11 mouse cellular contexts compared by ENCODE assay signal in the genomic region with DNA sequence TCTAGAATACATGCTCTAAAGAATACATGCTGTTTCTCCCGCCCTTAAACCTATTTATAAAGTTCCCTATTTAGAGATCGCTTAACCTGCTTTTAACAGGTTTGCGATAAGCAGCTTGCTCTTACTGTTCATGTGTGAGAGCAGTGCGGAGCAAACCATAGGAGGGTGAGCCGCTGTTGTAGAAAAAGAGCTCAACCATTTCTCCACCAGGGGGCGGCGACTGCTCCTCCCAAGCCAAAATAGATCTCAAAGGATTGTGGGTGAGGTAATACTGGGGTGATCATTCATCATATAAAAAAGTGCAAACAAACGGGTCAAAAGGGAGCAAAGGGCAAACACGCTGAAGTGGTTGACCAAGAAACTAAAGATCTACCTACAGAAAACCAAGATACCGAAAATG. TPM values are rescaled to one million over a fixed set of nuclear protein-coding genes. Genes with fewer than 3 reads are reported as not detected.
DNase-seq lines count a peak whose midpoint lies in the region; ATAC-seq and TF ChIP-seq lines count a peak whose summit lies in the region.
"Had no signal": no experiment of that assay in that cellular context is flagged by ENCODE, and none has a peak within 500 bp of the region (broad histone marks: within the 10 kb centered on the region; RNA-seq: fewer than 3 reads in every experiment).

No protein-coding gene starts in this region.

- DNase-seq in cerebellum, postnatal 14 days, result peak; percentile 15 to 41
- DNase-seq in cerebellum, adult 18-20 months, result no peak
- DNase-seq in liver, postnatal 0 days, result peak; percentile 17
- DNase-seq in liver, embryonic 11.5 days (ENCODE audit: low spot score), result no peak
- peak; percentile 60 for DNase-seq in ZHBTc4 (ENCODE audit: low read depth, low spot score)
- DNase-seq in natural killer cell, adult 2 months (ENCODE audit: low spot score in 2 of 2), result peak; percentile 1 to 13
- no peak for DNase-seq in heart, adult 8-10 months (ENCODE audit: low spot score)
- no peak for DNase-seq in urinary bladder, postnatal 25 days (ENCODE audit: low spot score)
- DNase-seq: midbrain, embryonic 14.5 days had no signal

- H3K27ac ChIP-seq in liver, postnatal 0 days (ENCODE audit: low read depth), result no peak overlapping the region
- no peak overlapping the region for H3K27ac ChIP-seq in liver, embryonic 11.5 days (ENCODE audit: low read depth, low read length)
- H3K27ac ChIP-seq: limb, embryonic 12.5 days had no signal

- no peaks in the 10 kb centered on the region for H3K27me3 ChIP-seq in liver, postnatal 0 days (ENCODE audit: insufficient read depth, low read length)
- H3K27me3 ChIP-seq in liver, embryonic 11.5 days (replicated peaks; ENCODE audit: control insufficient read depth, insufficient read depth, low read length), result no peaks in the 10 kb centered on the region
- H3K27me3 ChIP-seq: limb, embryonic 12.5 days had no signal

- no peak overlapping the region for H3K9ac ChIP-seq in liver, postnatal 0 days (replicated peaks)
- H3K9ac ChIP-seq in liver, embryonic 11.5 days (ENCODE audit: low read depth, low read length), result no peak overlapping the region
- H3K9ac ChIP-seq: limb, embryonic 12.5 days had no signal

- 0 out of 2 replicates have a peak, but pooled peaks cover 5% of the 10 kb centered on the region for H3K36me3 ChIP-seq in liver, postnatal 0 days (replicated peaks; ENCODE audit: insufficient read depth, low read length)
- H3K36me3 ChIP-seq in liver, embryonic 11.5 days (ENCODE audit: control insufficient read depth, insufficient read depth, low read length), result no peaks in the 10 kb centered on the region

- no peak for ATAC-seq in liver, postnatal 0 days
- ATAC-seq in liver, embryonic 11.5 days (replicated peaks; ENCODE audit: low FRiP score), result no peak

- peak; percentile 46 for TF ChIP-seq CTCF in liver, postnatal 0 days (IDR thresholded peaks at IDR 0.05; ENCODE audit: low read depth)

- no peaks in the 10 kb centered on the region for H3K9me3 ChIP-seq in liver, postnatal 0 days (ENCODE audit: low read length)
- no peaks in the 10 kb centered on the region for H3K9me3 ChIP-seq in liver, embryonic 11.5 days (ENCODE audit: control insufficient read depth, low read length)
- H3K9me3 ChIP-seq: limb, embryonic 12.5 days had no signal

- no peak for TF ChIP-seq EP300 in liver, postnatal 0 days (IDR thresholded peaks at IDR 0.05; ENCODE audit: low read depth)

- H3K4me1 ChIP-seq in liver, postnatal 0 days (ENCODE audit: insufficient read depth), result no peaks in the 10 kb centered on the region
- no peaks in the 10 kb centered on the region for H3K4me1 ChIP-seq in liver, embryonic 11.5 days (replicated peaks; ENCODE audit: control insufficient read depth, insufficient read depth, low read length)
- H3K4me1 ChIP-seq: limb, embryonic 12.5 days had no signal

- no peak overlapping the region for H3K4me2 ChIP-seq in liver, postnatal 0 days (ENCODE audit: low read depth, low read length)
- no peak overlapping the region for H3K4me2 ChIP-seq in liver, embryonic 11.5 days
- H3K4me2 ChIP-seq: limb, embryonic 12.5 days had no signal

- 77% methylated on average over 10 of the region's 10 CpGs for WGBS in liver, postnatal 0 days (ENCODE audit: insufficient replicate concordance)
- 73% methylated on average over 10 of the region's 10 CpGs for WGBS in liver, embryonic 11.5 days

- H3K4me3 ChIP-seq in liver, postnatal 0 days (ENCODE audit: low read depth, low read length), result no peak overlapping the region
- no peak overlapping the region for H3K4me3 ChIP-seq in liver, embryonic 11.5 days (ENCODE audit: low read depth, low read length)
- H3K4me3 ChIP-seq: limb, embryonic 12.5 days had no signal

RNA-seq across cellular contexts. Expression of a gene that starts 5.0 kb away (rescaled TPM):
- 0.62 and 0.75 TPM in 2 replicates for polyA plus RNA-seq in liver, postnatal 0 days (2015; fragmentation: Nextera tagmentation; extraction: Ambion mirVana)
- 4.1 and 4.2 TPM in 2 replicates for polyA plus RNA-seq in liver, embryonic 11.5 days (2014; fragmentation: Nextera tagmentation; extraction: Ambion mirVana)
- total RNA-seq in heart, adult 8-10 months (2022), result 1 to 10 TPM in 1 of 4 experiments, under 1 TPM in 2, not detected in 1; 0.44 to 1.5 (median 0.50) TPM
- polyA plus RNA-seq: testis, adult 2 months had no signal

RNA-seq across cellular contexts. Expression of a gene that starts 34.7 kb away (rescaled TPM):
- 3.7 and 4.5 TPM in 2 replicates for polyA plus RNA-seq in liver, postnatal 0 days (2015; fragmentation: Nextera tagmentation; extraction: Ambion mirVana)
- 19.5 and 21.2 TPM in 2 replicates for polyA plus RNA-seq in liver, embryonic 11.5 days (2014; fragmentation: Nextera tagmentation; extraction: Ambion mirVana)
- total RNA-seq in heart, adult 8-10 months (2022), result 10 to 100 TPM; 11.9 to 16.0 (median 14.7) TPM

Comparison
In these comparisons a context has a peak if more than half of its experiments do, and no peak if none do; other contexts are left out.
1. DNase-seq: peak in cerebellum, postnatal 14 days (2 of 2), liver, postnatal 0 days (single experiment), ZHBTc4 (single experiment) and natural killer cell, adult 2 months (2 of 2); none in cerebellum, adult 18-20 months (0 of 2), liver, embryonic 11.5 days (single experiment), heart, adult 8-10 months (single experiment) and urinary bladder, postnatal 25 days (single experiment).